Mouse (Mus musculus) lung, postnatal 10 days (tissue): Measurements from ENCODE around the gene Etv1.

Experiments
- DNase-seq: peaks from one replicate; pipeline ENCODE4 v3.0.0; 2021

Gene Etv1

GRCm38 (mm10) chr12:38779186-38779777, at the start of gene Etv1:
TSS of gene Etv1 (plus strand) at chr12:38779380.
- DNase-seq = peak; percentile 80

- no peak for DNase-seq
Observed at GRCm38 (mm10) chr12:38729661-38730060, 49.5 kb upstream of the Etv1 start.

- DNase-seq = no peak
Observed at GRCm38 (mm10) chr12:38730791-38731190, 48.4 kb upstream of the Etv1 start.

- no peak for DNase-seq
Observed at GRCm38 (mm10) chr12:38759322-38759721, 19.9 kb upstream of the Etv1 start.

GRCm38 (mm10) chr12:38777316-38777715, 1.9 kb upstream of the Etv1 start:
- DNase-seq = peak; percentile 45

GRCm38 (mm10) chr12:38777957-38778298, 1.3 kb upstream of the Etv1 start:
- DNase-seq = no peak

- DNase-seq = peak; percentile 93
Observed at GRCm38 (mm10) chr12:38778299-38779075, 693 bp upstream of the Etv1 start.

GRCm38 (mm10) chr12:38780006-38780954, 1.1 kb downstream of the Etv1 start:
- peak; percentile 83 for DNase-seq

GRCm38 (mm10) chr12:38780955-38781304, 1.8 kb downstream of the Etv1 start:
- peak; percentile 53 for DNase-seq

GRCm38 (mm10) chr12:38781686-38782085, 2.5 kb downstream of the Etv1 start:
- DNase-seq = no peak

- DNase-seq = no peak
Observed at GRCm38 (mm10) chr12:38783291-38783690, 4.1 kb downstream of the Etv1 start.

- DNase-seq = no peak
Observed at GRCm38 (mm10) chr12:38784221-38784620, 5.0 kb downstream of the Etv1 start.

GRCm38 (mm10) chr12:38786571-38786970, 7.4 kb downstream of the Etv1 start:
- no peak for DNase-seq

GRCm38 (mm10) chr12:38787704-38788103, 8.5 kb downstream of the Etv1 start:
- no peak for DNase-seq

GRCm38 (mm10) chr12:38788621-38789020, 9.4 kb downstream of the Etv1 start:
- peak; percentile 75 for DNase-seq

- no peak for DNase-seq
Observed at GRCm38 (mm10) chr12:38789789-38790355, 10.7 kb downstream of the Etv1 start.

GRCm38 (mm10) chr12:38793076-38793475, 13.9 kb downstream of the Etv1 start:
- no peak for DNase-seq

GRCm38 (mm10) chr12:38793697-38794096, 14.5 kb downstream of the Etv1 start:
- no peak for DNase-seq

- no peak for DNase-seq
Observed at GRCm38 (mm10) chr12:38807031-38807430, 27.9 kb downstream of the Etv1 start.

GRCm38 (mm10) chr12:38812392-38812791, 33.2 kb downstream of the Etv1 start:
- DNase-seq = no peak

GRCm38 (mm10) chr12:38814010-38814786, 35.0 kb downstream of the Etv1 start:
- DNase-seq = no peak

GRCm38 (mm10) chr12:38816235-38816634, 37.1 kb downstream of the Etv1 start:
- DNase-seq = no peak
